Mouse (Mus musculus): ENCODE data around the gene Apba3.

- TF ChIP-seq CTCF (IDR thresholded peaks at IDR 0.05; ENCODE audit: extremely low read depth, insufficient read length, insufficient replicate concordance, low read depth, low read length), result no peak
- TF ChIP-seq POLR2A (IDR thresholded peaks at IDR 0.05; ENCODE audit: low read depth, low read length), result peak; percentile 49; the same call in 1 of the 2 replicates
Measured at GRCm38 (mm10) chr10:81320550-81321347, 54.0 kb downstream of the Apba3 start, which contains the start of gene Cactin.

All from small intestine, adult 2 months (tissue).